In the genomic region with DNA sequence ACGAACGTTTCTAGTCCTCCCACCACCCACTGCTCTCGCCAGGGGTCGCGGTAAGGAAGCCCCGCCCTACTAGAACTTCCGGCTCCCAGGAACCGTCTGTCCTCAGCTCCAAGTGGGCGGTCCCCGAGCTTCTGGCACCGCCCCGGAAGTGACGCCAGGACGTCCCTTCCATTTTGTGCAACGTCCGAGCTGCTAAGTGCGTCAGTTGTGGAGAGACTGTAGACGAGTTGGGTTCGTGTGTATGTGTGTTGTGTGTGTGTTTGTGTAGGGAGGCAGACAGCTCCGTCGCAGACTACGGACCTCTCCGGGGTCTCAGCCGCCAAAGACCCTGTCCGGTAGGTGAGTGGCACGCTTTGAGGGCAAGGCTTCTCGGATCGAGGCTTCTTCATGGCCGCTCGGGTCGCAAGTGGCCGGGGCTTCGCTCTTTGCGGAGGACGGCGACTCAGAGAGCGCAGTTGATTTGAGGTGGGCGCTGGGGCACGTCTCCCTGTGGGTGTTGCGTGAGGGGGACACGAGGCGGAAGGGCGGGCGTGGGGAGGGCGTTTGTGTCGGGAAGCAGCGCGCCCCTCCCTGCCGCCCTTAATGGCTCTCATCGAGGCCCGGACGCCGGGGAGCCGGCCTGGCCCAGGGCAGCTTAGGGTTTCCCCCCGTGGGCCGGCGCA, we compare ENCODE assay signal across 8 mouse cellular contexts. TPM values are rescaled to one million over a fixed set of nuclear protein-coding genes. Genes with fewer than 3 reads are reported as not detected.
DNase-seq lines count a peak whose midpoint lies in the region; ATAC-seq and TF ChIP-seq lines count a peak whose summit lies in the region.

A gene (plus strand): TSS at position 171 of the 662 bp plus-strand sequence.

- ATAC-seq in activated CD4-positive, CD25-positive, alpha-beta regulatory T cell, adult 4 months, result peak; percentile 73

- peak; percentile 100 for TF ChIP-seq POLR2A in cortical plate, adult 2 months (IDR thresholded peaks at IDR 0.05; ENCODE audit: extremely low read depth, insufficient read depth, low read length)

- peak; percentile 98 to 99 for DNase-seq in gastrocnemius, adult 8-10 months (ENCODE audit: low spot score in 2 of 2)
- peak; percentile 89 for DNase-seq in hindlimb bud, embryonic 11.5 days (ENCODE audit: extremely low spot score, low read depth, low spot score)
- peak; percentile 96 to 98 for DNase-seq in left cerebral cortex, adult 8-10 months (ENCODE audit: low spot score in 2 of 2)
- peak; percentile 99 for DNase-seq in right cerebral cortex, postnatal 10 days (ENCODE audit: low spot score in 2 of 2)
- DNase-seq in urinary bladder, postnatal 25 days (ENCODE audit: low spot score), result peak; percentile 98

- H3K4me1 ChIP-seq in cortical plate, adult 2 months (ENCODE audit: control insufficient read depth, insufficient read depth, low read length), result peaks cover 5% of the 10 kb centered on the region
- H3K4me1 ChIP-seq in megakaryocyte, embryonic 14.5 days, result peaks cover 48% of the 10 kb centered on the region

- TF ChIP-seq CTCF in cortical plate, adult 2 months (IDR thresholded peaks at IDR 0.05; ENCODE audit: extremely low read depth, insufficient read depth, low read length), result no peak

- peak within 1 kb of the TSS; percentile 98 for H3K27ac ChIP-seq in cortical plate, adult 2 months (ENCODE audit: insufficient read depth, low read length)

- peaks cover 39% of the 10 kb centered on the region for H3K36me3 ChIP-seq in megakaryocyte, embryonic 14.5 days (replicated peaks; ENCODE audit: low read length)

- peak within 1 kb of the TSS; percentile 93 for H3K4me3 ChIP-seq in cortical plate, adult 2 months (ENCODE audit: insufficient read depth, low read length)
- peak within 1 kb of the TSS; percentile 98 for H3K4me3 ChIP-seq in megakaryocyte, embryonic 14.5 days (replicated peaks)

- no peaks in the 10 kb centered on the region for H3K27me3 ChIP-seq in megakaryocyte, embryonic 14.5 days (replicated peaks)

- no peaks in the 10 kb centered on the region for H3K9me3 ChIP-seq in megakaryocyte, embryonic 14.5 days

RNA-seq across cellular contexts. Expression of the gene that starts here (rescaled TPM):
- polyA plus RNA-seq in activated CD4-positive, CD25-positive, alpha-beta regulatory T cell, adult 4 months (2017; shearing (Covaris generic)), result 100 to 1,000 TPM; 438 to 465 TPM
- 627 and 699 TPM in 2 replicates for polyA plus RNA-seq in cortical plate, adult 2 months (2012; rRNA removed)
- 100 to 1,000 TPM in 2 of 4 experiments, 10 to 100 TPM in 2; 48.9 to 134 (median 96.9) TPM for total RNA-seq in gastrocnemius, adult 8-10 months (2022)
- total RNA-seq in left cerebral cortex, adult 8-10 months (2022), result 100 to 1,000 TPM; 286 to 385 (median 329) TPM
- polyA plus RNA-seq in megakaryocyte, embryonic 14.5 days (2012; ENCODE audit: insufficient read depth, low replicate concordance), result 7.2 and 105 TPM in 2 replicates

Comparison
In these comparisons a context has a peak if more than half of its experiments do, and no peak if none do; other contexts are left out.
1. Peak in every context shown above with its lines: DNase-seq, ATAC-seq, H3K4me3 ChIP-seq and H3K27ac ChIP-seq.